Mouse (Mus musculus): ENCODE data around the gene Ascl1. TPM values are rescaled to one million over a fixed set of nuclear protein-coding genes. Genes with fewer than 3 reads are reported as not detected.

Gene Ascl1
- total RNA-seq, 2 experiments from 2014 or later: not detected

- DNase-seq: no peak
- Histone ChIP-seq H3K27ac (no peak overlapping the region), H3K4me3 (no peak overlapping the region)
- no peak for TF ChIP-seq CTCF (IDR thresholded peaks at IDR 0.05)
- intact Hi-C loops (cut with DNase I): no loop called here
Observed at GRCm38 (mm10) chr10:87473475-87474131, 19.9 kb downstream of the Ascl1 start.

DNA sequence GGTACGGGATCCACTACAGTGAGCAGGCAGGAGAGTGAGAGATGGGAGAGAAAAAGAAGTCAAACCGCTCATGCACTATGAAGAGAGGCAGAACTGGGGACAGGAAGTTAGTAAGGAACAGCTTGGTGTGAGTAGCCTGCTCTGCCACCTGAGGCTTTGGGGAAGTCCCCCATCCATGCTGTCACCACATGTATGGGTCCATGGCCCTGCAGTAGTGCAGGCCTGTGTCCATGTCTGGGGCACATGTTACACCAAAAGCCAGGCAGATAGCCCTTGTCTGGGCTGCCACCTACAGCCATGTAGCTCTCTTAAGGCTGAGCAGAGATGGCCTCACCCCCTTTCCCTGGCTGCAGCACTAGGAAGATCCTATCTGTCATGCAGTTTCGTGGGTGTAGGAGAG is 42.7 kb downstream of the Ascl1 start:
- no peak overlapping the region for H3K4me3 ChIP-seq
- TF ChIP-seq CTCF (IDR thresholded peaks at IDR 0.05): no peak
- DNase-seq: no peak
- intact Hi-C loops (cut with DNase I): no loop called here
- H3K27ac ChIP-seq: no peak overlapping the region

- intact Hi-C loops (cut with DNase I): no loop called here
- H3K27ac ChIP-seq: no peak overlapping the region
- TF ChIP-seq CTCF (IDR thresholded peaks at IDR 0.05): no peak
- DNase-seq: no peak
- no peak overlapping the region for H3K4me3 ChIP-seq
Observed at GRCm38 (mm10) chr10:87449368-87449767, 44.1 kb downstream of the Ascl1 start.

- intact Hi-C loops (cut with DNase I): no loop called here
- H3K27ac ChIP-seq: no peak overlapping the region
- no peak overlapping the region for H3K4me3 ChIP-seq
- no peak for DNase-seq
- no peak for TF ChIP-seq CTCF (IDR thresholded peaks at IDR 0.05)
Observed at GRCm38 (mm10) chr10:87448257-87448656, 45.2 kb downstream of the Ascl1 start.

- Histone ChIP-seq H3K4me3 (no peak overlapping the region), H3K27ac (no peak overlapping the region)
- no peak for DNase-seq
- intact Hi-C loops (cut with DNase I): no loop called here
- TF ChIP-seq CTCF (IDR thresholded peaks at IDR 0.05): no peak
Observed at GRCm38 (mm10) chr10:87447754-87448095, 45.7 kb downstream of the Ascl1 start.

GRCm38 (mm10) chr10:87446829-87447753 is 46.4 kb downstream of the Ascl1 start:
- TF ChIP-seq CTCF (IDR thresholded peaks at IDR 0.05): no peak
- Histone ChIP-seq H3K27ac (no peak overlapping the region), H3K4me3 (no peak overlapping the region)
- no peak for DNase-seq
- intact Hi-C loops (cut with DNase I): no loop called here

DNA sequence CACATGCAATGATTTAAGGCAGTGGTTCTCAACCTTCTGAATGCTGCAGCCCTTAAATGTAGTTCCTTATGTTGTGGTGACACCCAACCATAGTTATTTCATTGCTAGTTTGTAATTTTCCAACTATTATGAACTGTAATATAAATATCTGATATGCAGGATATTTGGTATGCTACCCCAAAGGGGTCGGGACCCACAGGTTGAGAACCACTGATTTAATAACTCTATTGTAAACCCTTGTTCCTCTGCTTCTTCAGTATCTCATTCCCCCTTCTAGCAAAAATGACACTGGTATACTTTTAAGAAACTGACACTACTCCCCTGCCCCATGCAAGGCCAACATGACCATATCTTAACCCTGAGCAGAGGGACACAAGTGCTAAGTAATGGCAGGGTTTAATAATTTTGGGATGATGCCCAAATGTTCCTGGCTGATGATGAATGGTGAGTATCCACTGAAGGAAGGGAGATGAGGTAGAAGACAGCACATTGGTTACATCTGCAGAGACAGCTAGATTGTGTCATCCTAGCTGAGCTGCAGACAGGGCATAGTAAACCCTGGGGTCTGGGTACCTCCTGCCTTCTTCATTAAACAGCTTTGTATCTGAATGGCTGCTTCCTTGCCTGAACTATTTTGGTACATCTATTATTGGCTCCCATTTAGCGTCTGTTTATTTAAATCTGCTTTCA is 47.2 kb downstream of the Ascl1 start:
- TF ChIP-seq CTCF (IDR thresholded peaks at IDR 0.05): no peak
- intact Hi-C loops (cut with DNase I): no loop called here
- no peak overlapping the region for H3K27ac ChIP-seq
- no peak for DNase-seq
- no peak overlapping the region for H3K4me3 ChIP-seq

Other genes with a start within 250 kb of the Ascl1 start
- gene Pah, start 28.1 kb upstream of the Ascl1 start, total RNA-seq (2021): not detected